Mouse (Mus musculus): ENCODE measurements around the gene Adcy10.

Gene Adcy10

GRCm38 (mm10) chr1:165589280-165590048 lies 104.5 kb downstream of the Adcy10 start:
- in situ Hi-C loops (cut with MboI; ENCODE audit: low pct_unique_long_range_greater_than_20kb in 1 of 2, low sequenced_read_pairs in 2 of 2, unreplicated experiment in 1 of 2): loop anchor here (10.0 to 25.0 kb wide), 2 partner anchors 145 to 148 kb away; no protein-coding TSS in a partner anchor

GRCm38 (mm10) chr1:165590760-165591159 lies 105.8 kb downstream of the Adcy10 start:
- in situ Hi-C loops (cut with MboI; ENCODE audit: low pct_unique_long_range_greater_than_20kb in 1 of 2, low sequenced_read_pairs in 2 of 2, unreplicated experiment in 1 of 2): loop anchor here in 1 of 2 experiments (25.0 kb wide), 1 partner anchor 147 kb away; no protein-coding TSS in a partner anchor

- in situ Hi-C loops (cut with MboI; ENCODE audit: low pct_unique_long_range_greater_than_20kb in 1 of 2, low sequenced_read_pairs in 2 of 2, unreplicated experiment in 1 of 2): loop anchor here in 1 of 2 experiments (25.0 kb wide), 1 partner anchor 145 kb away; no protein-coding TSS in a partner anchor
These were observed 107.5 kb downstream of the Adcy10 start for GRCm38 (mm10) chr1:165592295-165593082.

- in situ Hi-C loops (cut with MboI; ENCODE audit: low pct_unique_long_range_greater_than_20kb in 1 of 2, low sequenced_read_pairs in 2 of 2, unreplicated experiment in 1 of 2): loop anchor here in 1 of 2 experiments (25.0 kb wide), 1 partner anchor 142 kb away; no protein-coding TSS in a partner anchor
These were observed 109.9 kb downstream of the Adcy10 start for GRCm38 (mm10) chr1:165594699-165595421.

GRCm38 (mm10) chr1:165601775-165602280 lies 116.8 kb downstream of the Adcy10 start:
- in situ Hi-C loops (cut with MboI; ENCODE audit: low pct_unique_long_range_greater_than_20kb in 1 of 2, low sequenced_read_pairs in 2 of 2, unreplicated experiment in 1 of 2): loop anchor here in 1 of 2 experiments (25.0 kb wide), 1 partner anchor 535 kb away; the partner anchor contains the start of genes Dusp27 and Gpa33

GRCm38 (mm10) chr1:165603218-165603617 lies 118.2 kb downstream of the Adcy10 start:
- in situ Hi-C loops (cut with MboI; ENCODE audit: low pct_unique_long_range_greater_than_20kb in 1 of 2, low sequenced_read_pairs in 2 of 2, unreplicated experiment in 1 of 2): loop anchor here in 1 of 2 experiments (25.0 kb wide), 1 partner anchor 534 kb away; the partner anchor contains the start of genes Dusp27 and Gpa33

GRCm38 (mm10) chr1:165604203-165604602 lies 119.2 kb downstream of the Adcy10 start:
- in situ Hi-C loops (cut with MboI; ENCODE audit: low pct_unique_long_range_greater_than_20kb in 1 of 2, low sequenced_read_pairs in 2 of 2, unreplicated experiment in 1 of 2): loop anchor here in 1 of 2 experiments (25.0 kb wide), 1 partner anchor 533 kb away; the partner anchor contains the start of genes Dusp27 and Gpa33

- in situ Hi-C loops (cut with MboI; ENCODE audit: low pct_unique_long_range_greater_than_20kb in 1 of 2, low sequenced_read_pairs in 2 of 2, unreplicated experiment in 1 of 2): loop anchor here in 1 of 2 experiments (25.0 kb wide), 1 partner anchor 532 kb away; the partner anchor contains the start of genes Dusp27 and Gpa33
These were observed 120.1 kb downstream of the Adcy10 start for GRCm38 (mm10) chr1:165605108-165605507.

GRCm38 (mm10) chr1:165605774-165606173 lies 120.8 kb downstream of the Adcy10 start:
- in situ Hi-C loops (cut with MboI; ENCODE audit: low pct_unique_long_range_greater_than_20kb in 1 of 2, low sequenced_read_pairs in 2 of 2, unreplicated experiment in 1 of 2): loop anchor here in 1 of 2 experiments (25.0 kb wide), 1 partner anchor 532 kb away; the partner anchor contains the start of genes Dusp27 and Gpa33

- in situ Hi-C loops (cut with MboI; ENCODE audit: low pct_unique_long_range_greater_than_20kb in 1 of 2, low sequenced_read_pairs in 2 of 2, unreplicated experiment in 1 of 2): loop anchor here in 1 of 2 experiments (25.0 kb wide), 1 partner anchor 528 kb away; the partner anchor contains the start of genes Dusp27 and Gpa33
These were observed 123.9 kb downstream of the Adcy10 start for GRCm38 (mm10) chr1:165608904-165609303.

- in situ Hi-C loops (cut with MboI; ENCODE audit: low pct_unique_long_range_greater_than_20kb in 1 of 2, low sequenced_read_pairs in 2 of 2, unreplicated experiment in 1 of 2): loop anchor here in 1 of 2 experiments (25.0 kb wide), 1 partner anchor 528 kb away; the partner anchor contains the start of genes Dusp27 and Gpa33
These were observed 124.7 kb downstream of the Adcy10 start for GRCm38 (mm10) chr1:165609495-165610320.

GRCm38 (mm10) chr1:165610321-165610999 lies 125.5 kb downstream of the Adcy10 start:
- in situ Hi-C loops (cut with MboI; ENCODE audit: low pct_unique_long_range_greater_than_20kb in 1 of 2, low sequenced_read_pairs in 2 of 2, unreplicated experiment in 1 of 2): loop anchor here in 1 of 2 experiments (25.0 kb wide), 1 partner anchor 527 kb away; the partner anchor contains the start of genes Dusp27 and Gpa33

- in situ Hi-C loops (cut with MboI; ENCODE audit: low pct_unique_long_range_greater_than_20kb in 1 of 2, low sequenced_read_pairs in 2 of 2, unreplicated experiment in 1 of 2): loop anchor here in 1 of 2 experiments (25.0 kb wide), 1 partner anchor 525 kb away; the partner anchor contains the start of genes Dusp27 and Gpa33
These were observed 127.7 kb downstream of the Adcy10 start for GRCm38 (mm10) chr1:165612714-165613113.

- in situ Hi-C loops (cut with MboI; ENCODE audit: low pct_unique_long_range_greater_than_20kb in 1 of 2, low sequenced_read_pairs in 2 of 2, unreplicated experiment in 1 of 2): loop anchor here in 1 of 2 experiments (25.0 kb wide), 1 partner anchor 523 kb away; the partner anchor contains the start of genes Dusp27 and Gpa33
These were observed 128.9 kb downstream of the Adcy10 start for GRCm38 (mm10) chr1:165613926-165614325.

- in situ Hi-C loops (cut with MboI; ENCODE audit: low pct_unique_long_range_greater_than_20kb in 1 of 2, low sequenced_read_pairs in 2 of 2, unreplicated experiment in 1 of 2): loop anchor here in 1 of 2 experiments (25.0 kb wide), 1 partner anchor 523 kb away; the partner anchor contains the start of genes Dusp27 and Gpa33
These were observed 129.8 kb downstream of the Adcy10 start for GRCm38 (mm10) chr1:165614793-165615192.

GRCm38 (mm10) chr1:165616652-165617051 lies 131.7 kb downstream of the Adcy10 start:
- in situ Hi-C loops (cut with MboI; ENCODE audit: low pct_unique_long_range_greater_than_20kb in 1 of 2, low sequenced_read_pairs in 2 of 2, unreplicated experiment in 1 of 2): loop anchor here in 1 of 2 experiments (25.0 kb wide), 1 partner anchor 521 kb away; the partner anchor contains the start of genes Dusp27 and Gpa33
